Mouse (Mus musculus): ENCODE results near the gene Igsf11.
"Not testable (repeated sequence)": the region's sequence is repeated elsewhere in the genome, so short reads cannot be mapped to it uniquely, and the experiment has no call there.

The Igsf11 gene

DNA sequence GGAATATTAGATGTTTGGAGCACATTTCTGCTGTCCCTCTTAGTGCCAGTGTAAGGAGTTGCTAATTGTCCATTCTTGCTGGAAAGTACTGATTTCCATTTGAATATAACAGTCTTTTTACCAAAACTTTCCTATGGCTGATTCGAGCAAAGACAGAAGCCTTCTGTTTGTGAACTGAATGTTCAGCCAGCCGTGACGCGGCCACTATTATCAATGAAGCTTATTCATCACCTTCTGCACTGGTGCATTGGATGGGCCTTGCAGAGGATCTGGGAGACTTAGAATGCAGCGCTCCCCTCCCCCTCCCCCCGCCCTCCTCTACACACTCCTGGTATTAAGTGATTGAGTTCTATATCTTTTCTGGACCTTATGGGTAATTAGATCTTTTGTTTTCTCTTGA, 48.8 kb downstream of the Igsf11 start:
- DNase-seq: no peak

DNA sequence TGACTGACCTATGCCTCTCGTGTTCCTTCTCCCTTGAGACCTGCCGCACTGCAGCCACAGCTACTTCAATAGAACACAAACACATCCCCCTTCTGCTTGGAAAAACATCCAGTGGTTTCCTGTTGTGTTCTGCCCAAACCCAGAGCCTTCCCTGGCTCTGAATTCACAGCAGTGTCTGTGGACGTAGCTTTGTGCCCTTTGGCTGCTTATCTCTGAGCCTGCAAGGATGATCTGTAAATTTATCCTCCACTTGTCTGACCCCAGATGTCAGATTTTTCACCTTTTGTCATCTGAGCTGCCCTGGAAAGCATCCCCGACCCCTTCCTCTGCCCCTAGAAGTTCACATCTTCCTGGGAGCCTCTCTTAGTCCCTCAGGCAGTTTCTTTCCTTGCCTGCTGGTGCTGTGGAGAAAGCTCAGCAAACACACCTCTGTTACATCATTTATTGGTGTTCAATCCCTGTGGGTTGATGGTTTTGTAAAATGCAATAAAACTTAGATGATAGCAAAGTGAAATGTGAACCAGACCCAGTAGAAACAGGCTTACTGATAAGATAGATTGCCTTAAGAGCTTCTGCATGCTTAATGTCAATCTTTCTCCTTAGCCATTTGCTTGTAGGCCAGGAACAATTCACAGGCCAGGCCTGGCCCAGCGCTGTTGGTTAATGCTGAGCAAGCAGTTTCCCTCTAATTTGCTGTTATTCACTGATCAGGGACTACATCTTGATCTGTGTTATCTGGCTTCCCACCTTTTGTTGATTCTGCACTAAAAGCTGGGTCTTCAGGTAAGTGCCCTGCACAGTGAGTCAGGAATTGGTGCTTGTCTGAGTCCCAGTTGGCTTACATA, 51.5 kb downstream of the Igsf11 start:
- no peak for DNase-seq

DNA sequence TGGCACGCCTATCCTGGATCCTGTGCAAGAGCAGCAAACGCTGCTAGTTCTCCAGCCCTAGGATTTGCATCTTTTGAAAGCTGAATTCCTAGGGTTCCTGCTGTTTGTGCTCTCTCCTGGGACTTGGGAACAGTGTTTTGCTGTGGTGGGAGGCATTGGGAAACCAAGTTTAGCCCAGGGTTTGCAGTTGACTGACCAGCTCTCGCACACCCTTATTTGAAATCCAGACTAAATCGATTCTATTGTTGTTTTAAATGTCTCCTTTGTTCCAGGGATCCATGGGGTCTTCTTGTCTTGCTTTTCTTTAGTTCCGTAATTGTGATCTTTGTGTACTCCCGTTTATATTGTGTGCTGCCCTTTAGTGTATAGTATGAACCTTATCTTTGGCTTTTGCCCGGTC, 52.6 kb downstream of the Igsf11 start:
- no peak for DNase-seq

DNA sequence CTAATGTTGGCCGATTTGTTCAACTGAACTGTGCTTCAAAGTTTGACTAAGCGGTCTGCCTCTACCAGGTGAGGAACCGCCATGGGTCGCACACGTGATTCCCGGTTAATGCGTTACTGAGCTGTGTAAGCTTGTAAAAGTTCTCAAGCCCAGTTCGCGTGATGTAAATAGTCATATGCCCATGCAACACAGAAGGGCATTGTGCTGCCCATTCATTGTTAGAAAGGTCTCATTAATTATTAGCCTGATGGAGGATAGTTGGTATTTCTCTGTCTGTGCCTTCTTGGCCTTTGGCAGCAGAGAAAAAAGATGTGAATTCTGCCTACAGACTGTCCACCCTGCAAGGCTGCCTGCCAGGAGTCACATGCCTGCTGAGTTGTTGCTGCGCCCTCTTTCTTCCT, 53.1 kb downstream of the Igsf11 start:
- DNase-seq: no peak

DNA sequence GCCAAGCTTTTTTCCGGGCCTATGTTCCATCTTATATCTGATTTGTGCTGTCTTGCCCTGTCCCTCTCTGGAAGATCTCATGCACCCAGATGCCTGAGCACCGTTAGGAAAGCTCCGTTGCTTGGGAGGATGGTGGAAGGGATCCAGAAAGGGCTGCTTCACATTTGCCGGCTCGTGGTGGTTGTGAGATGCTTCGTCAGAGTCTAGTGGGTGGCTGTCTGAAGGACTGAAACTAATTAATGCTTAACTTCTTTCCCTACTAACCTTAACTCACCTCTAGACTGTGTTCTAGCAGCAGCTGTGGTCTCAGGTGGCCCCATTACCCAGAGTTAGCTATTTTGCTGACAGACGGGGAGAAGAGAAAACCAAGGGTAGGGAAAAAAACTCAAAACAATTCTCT, 54.0 kb downstream of the Igsf11 start:
- no peak for DNase-seq

DNA sequence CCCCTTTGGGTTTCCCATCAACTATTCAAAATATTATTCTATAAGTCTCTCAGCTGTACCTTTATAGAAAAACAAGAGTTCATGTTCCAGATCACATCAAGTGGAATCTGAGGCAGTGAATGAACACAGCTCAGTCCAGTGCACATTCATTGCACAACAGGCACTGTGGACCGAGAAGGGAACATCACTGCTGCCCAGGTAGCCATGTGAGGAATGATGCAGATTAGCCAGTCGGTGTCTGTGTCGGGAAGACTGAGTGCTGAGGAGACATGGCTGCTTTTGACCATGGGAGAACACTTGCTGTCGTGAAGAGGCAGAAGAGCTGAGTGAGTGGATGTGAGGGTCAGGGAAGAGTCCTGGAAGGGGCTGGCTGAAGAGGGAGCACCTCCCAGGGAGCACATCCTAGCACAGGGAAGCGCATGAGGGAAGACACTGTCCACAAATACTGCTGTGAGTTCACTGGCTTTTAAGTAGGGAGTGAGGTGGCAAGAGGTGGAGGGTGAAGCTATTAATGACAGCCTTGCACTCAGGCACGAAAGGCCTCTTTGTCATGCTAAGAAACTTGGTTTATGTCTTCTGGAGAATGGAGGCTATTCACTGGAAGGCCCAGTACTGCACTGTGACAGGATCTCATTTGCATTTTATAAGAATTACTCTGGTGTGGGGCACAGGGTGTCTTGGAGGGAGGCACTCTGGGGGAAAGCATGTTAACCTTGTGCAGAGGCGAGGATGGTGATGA, 54.8 kb downstream of the Igsf11 start:
- no peak for DNase-seq

DNA sequence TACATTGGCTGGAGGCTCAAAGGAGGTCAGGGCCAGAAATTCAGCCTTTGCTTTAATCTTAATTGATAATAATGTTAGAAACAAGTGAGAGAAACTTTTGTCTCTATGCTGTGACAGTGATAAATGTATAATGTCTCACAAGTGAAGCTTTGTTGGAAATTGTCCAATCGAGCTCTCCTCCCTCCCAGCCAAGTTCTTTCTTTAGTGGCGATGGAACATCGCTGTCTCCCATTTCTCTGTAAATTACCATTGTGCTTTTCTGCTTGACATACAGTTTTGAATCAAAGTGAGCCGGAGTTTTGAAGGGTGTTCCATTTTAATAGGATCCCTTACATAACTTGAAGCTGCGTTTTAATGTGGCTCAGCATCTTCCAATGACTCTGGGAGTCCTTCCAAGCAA, 56.0 kb downstream of the Igsf11 start:
- no peak for DNase-seq

DNA sequence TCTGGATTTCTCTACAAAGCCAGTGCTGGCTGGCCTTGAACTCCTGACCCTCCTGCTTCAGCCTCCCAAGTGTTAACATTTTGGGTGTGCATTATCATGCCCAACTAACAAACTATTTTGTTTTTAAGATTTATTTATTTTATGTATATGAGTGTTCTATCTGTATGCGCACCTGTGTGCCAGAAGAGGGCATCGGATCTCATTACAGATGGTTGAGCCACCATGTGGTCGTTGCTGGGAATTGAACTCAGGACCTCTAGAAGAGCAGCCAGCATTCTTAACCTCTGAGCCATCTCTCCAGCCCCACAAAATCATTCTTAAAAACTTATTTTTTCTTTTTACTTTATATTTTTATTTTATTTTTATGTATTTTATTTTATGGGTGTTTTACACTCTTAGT, 60.4 kb downstream of the Igsf11 start:
- DNase-seq: no peak

DNA sequence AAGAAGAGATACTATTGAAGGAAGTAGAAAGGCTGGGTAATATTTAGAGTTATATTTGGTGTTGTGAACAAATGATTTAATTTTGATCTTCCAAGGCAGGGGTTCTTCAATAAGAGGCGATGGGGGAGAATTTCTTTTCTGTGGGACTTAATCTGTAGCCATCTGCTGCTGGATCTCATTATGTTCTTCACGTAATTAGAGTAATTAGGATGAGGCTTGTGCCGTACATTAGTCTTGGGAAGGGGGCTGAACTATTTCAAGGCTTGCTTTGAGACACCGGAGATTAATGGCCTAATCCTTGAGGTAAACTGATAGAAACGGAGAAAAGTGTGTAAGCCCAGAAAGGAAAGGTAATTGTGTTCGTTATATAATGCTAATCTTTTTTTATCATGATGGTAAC, 61.4 kb downstream of the Igsf11 start:
- DNase-seq: no peak

DNA sequence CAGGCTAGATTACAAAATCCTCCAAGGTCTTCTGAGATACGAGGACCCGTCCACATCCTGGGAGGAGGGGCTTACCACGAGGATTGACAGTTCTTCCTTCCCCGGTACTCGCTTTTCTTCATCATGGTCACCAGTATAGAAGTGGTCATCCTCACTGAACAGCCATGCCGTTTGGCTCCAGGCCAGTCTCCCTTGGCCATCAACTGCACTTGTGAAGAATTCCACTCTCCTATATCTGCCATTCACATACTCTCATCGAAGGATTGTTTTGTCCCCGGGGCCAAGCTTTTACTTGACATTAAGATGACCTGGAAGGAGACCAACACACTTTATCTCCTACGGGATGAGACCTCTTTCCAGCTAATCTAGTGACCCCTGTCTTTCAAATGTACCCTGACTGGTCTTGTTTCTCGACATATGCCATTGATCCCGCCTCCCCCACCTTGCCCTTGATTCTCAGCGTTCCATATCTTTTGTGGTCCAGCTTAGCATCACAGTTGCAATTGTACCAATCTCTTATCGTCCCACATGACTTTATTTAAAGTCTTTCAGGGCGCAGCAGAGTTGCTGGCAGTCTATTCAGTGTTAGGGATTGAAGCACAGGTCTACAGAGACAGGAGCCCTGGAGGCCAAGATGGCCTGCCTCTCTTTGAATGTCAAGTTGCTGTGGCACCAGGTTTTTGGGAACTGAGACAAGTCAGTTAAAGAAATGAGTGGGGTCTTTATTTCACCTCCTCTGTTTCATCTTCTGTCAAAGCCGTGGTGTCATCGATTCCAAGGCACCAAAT, 62.2 kb downstream of the Igsf11 start:
- no peak for DNase-seq

DNA sequence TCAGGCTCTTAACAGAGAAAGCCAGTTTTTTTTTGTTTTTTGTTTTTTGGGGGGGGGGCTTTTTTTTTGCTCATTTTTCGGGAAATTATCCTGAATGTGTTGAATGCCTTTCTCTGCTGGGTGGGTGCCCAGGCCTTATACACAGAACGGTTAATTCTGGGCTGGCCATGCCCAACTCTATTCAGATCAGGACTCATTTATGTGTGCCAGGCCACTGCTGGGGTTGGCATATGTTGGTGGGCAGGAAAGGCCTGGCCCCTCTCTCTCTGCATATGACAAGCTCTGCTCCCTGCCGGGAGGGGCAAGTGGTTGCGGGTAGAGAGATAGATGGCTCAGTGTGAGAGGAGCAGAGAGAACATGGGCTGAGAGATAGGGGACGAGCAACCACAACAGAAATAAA, 62.8 kb downstream of the Igsf11 start:
- DNase-seq: no peak

DNA sequence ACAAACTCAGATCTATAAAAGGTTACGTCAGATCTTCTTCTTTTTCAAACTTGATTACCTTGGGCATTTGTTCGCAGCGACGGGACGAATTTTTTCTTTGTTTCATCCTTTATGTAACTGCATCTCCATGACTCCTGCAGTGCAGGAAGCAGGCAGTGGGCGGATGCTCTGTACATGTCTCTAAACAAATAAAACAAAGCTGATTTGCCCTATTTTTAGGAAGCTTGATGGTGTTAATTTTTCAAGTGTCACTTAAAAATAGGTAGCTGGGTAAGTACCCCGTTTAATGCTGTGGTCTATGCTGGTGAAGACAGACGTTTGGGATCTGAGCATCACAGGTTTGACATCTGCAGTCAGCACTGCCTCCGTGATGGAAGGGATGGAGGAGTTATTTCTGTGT, 66.3 kb downstream of the Igsf11 start:
- no peak for DNase-seq

DNA sequence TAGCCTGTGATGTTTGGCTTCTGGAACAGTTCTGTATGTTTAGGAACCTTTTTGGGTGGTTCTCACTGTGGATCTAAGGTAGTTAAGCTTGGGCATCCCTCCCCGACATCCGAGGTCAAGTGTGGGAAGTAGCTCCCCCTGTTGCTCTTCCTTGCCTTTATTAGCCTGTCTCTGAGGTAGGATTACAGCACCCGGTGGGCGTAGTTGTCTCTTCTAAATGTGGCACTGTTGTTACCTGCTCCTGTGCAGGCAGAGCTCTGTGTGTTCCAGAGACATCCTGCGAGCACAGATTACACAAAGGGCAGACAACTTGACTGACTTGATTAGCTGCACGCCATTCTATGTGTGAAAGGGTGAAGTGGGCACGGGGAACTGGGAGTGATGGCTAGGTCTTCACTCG, 68.1 kb downstream of the Igsf11 start:
- no peak for DNase-seq

DNA sequence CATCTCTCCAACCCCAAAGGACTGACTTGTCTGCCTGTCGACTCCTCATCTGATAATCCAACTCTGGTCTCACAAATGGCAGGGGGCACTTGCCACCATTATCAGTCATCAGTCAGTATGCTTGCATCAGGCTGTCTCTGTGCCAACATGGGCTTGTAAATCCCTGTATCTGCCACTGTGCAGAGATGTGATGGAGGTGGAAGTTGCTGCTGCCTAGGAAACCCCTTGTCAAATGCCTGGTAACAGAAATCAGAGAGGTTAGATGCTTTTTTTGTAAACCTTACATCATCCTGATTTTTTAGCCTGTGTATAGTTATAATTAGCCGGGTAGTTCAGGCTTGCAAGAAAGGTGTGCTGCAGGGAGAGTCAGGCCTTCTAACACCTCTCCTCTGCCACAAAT, 69.4 kb downstream of the Igsf11 start:
- DNase-seq: no peak

DNA sequence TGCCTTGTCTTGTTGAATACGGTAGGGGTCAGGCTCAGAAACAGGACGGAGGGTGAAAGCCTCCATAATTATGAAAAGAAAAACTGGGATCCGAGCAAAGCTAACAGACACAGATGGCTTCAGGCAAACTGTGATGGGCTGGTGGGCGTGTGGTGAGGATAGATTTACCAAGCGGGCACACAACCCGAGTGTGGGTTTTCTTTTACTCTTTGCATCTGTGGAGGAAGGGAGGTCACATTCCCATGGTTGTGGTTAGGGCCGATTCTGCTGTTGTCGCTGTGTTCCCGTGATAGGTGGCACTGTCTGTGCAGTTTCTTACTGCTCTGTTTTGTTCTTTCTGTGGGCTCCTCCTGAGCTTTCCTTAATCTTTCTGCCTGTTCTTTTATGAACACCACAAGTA, 70.2 kb downstream of the Igsf11 start:
- no peak for DNase-seq

DNA sequence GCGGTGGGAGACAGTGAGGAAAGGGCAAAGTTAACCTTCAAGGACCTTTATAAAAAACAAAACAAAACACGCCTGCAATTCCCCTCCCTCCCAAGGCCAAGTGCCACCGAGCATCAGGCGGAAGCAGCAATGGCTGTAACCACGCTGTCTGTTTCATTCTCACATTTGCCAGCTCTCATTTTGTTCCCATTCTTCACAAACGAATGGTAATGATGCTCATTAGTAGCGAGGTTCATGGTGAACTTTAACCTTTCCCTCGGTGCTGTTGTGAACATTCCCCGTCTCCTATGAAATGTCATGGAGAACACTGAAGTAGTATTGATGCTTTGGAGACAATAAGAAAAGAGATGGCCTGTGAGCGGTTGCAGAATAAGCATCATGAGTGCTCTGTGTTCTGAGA, 74.6 kb downstream of the Igsf11 start:
- DNase-seq: no peak

DNA sequence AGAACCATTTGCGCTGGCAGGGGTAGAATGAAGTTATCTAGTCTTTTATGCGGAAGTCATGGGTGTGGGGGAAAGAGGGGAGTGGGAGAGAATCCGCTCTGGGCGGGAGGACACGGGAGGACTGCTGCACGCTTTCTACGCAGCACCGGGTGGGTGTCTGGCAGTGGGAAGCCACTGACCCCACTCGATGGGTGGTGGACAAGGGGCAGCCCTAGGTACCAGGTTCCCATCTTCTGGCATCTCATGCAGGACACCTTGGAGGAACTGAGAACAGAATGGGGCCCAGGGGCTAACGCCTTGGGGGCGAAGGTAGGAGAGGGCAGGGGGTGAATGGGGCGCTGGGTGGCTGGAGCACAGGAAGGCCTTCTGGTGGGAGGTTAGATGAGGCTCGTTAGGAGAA, 83.7 kb downstream of the Igsf11 start:
- DNase-seq: no peak

DNA sequence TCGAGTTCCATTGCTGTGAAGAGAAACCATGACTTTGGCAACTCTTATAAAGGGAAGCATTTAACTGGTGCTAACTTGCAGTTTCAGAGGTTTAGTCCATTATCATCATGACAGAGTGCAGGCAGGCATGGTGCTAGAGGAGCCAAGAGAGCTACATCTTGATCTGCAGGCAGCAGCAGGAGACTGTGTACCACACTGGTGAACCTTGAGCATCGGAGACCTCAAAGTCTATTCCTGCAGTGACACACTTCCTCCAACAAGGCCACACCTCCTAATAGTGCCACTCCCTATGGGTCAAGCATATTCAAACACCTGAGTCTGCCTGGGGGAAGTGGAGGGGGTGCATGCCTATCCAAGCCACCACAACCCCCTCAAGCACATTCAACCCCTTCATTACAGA, 86.1 kb downstream of the Igsf11 start:
- DNase-seq: no peak

DNA sequence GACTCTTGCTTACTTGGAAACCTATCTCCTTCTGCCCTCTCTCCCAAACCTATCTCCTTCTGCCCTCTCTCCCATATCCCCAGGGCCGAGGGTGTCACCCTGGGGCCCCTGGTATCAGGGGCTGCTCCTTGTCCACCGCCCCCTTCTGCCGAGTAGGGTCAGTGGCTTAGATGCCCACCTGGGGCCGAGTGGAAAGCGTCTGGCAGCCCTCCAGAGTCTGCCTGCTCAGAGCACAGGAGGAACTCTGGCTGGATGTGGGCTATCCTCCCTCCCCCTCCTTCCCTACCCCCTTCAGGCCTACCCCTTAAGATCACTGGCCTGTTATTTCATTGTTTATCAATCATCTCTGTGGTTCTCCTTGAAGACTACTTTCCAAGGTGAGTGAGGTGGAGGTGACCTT, 88.1 kb downstream of the Igsf11 start:
- DNase-seq: no peak

DNA sequence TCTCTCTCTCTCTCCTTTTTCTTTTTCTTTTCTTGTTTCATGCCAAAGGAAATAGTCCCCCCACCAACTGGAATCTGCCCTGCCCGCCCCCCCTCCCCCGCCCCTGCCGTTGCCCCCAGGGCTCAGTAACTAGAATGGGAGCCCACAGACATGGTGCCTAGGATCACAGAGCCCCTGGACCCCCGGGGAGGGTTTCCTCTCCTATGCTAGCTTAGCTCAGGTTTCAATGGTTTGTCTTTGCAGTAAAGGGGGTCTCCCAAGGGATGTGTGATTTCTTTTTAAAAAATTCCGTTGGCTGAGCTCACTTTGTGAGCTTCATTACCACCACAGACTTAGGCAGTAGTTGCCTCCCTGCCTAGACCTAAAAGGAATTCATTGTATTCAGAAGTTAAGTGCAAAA, 89.6 kb downstream of the Igsf11 start:
- no peak for DNase-seq

DNA sequence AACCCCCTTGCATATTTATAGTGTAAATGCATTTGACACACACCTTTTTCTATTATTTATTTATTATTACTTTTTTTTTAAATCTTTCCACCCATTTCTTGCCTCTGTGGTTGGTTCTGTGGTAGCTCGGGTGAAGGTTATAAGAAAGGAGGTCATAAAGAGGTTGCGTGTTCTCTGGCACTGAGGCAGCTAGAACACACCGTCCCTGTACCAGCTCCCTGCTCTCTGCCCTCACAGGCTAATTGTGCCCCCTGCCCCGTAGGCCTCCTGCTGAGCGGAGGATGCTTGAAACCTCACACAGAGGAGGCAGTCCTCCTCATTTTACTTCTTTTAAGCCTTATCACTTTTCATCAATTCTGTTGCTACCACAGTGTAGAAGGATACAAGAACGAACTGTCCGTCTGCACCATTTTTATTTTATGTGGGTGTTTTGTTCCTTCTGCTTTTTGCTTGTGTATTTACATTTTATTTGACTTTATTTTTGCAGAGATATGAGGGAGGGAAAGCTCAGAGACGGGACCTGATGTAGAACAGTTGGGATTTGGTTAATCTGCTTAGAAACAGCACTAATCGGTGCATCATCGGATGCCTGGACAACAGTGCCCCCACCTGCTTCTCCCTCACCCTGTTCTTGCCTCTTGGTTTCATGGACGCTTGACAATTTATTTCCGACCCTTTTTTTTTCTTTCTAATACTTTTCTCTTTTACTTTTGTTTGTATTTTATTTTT, 90.2 kb downstream of the Igsf11 start:
- no peak for DNase-seq

DNA sequence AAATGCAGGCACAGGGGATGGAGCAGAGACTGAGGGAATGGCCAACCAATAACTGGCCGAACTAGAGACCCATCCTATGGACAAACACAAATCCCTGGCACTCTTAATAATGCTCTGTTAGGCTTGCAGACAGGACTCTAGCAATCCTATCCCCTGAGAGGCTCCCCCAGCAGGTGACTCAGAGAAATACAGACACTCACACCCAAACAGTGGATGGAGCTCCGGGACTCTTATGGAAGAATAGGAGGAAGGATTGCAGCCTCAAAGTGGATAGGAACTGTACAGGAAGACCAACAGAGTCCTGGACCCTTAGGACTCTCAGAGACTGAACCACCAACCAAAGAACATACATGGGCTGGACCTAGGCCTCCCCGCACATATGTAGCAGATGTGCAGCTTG, 91.4 kb downstream of the Igsf11 start:
- not testable (repeated sequence) for DNase-seq

DNA sequence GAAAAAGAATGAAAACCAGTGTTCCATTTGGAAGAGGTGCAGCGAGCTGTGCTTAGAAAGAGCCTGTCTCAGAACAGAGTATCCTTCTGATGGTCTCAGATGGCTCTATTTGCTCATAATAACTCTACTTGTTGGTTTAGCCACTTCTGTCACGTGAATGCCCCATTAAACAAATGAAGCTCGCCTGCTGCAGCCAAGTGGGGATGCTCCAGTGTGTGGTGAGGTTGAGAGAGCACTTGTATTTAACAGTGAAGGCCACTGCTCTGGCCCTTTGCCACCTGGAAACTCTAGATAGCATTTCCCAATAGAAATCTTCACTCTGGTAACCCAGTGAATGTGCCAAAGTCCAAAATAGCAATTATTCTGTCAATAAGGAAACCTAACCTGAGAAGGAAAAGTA, 92.9 kb downstream of the Igsf11 start:
- no peak for DNase-seq
